Mouse (Mus musculus) heart, embryonic 10.5 days (tissue): ENCODE results near the gene Tet1. TPM values are rescaled to one million over a fixed set of nuclear protein-coding genes. Genes with fewer than 3 reads are reported as not detected.
A peak's percentile ranks its signal among the peaks of the same experiment; 100 is the strongest.
"Not testable (repeated sequence)": the region's sequence is repeated elsewhere in the genome, so short reads cannot be mapped to it uniquely, and the experiment has no call there.

Source experiments
- DNase-seq: peaks from one replicate; pipeline ENCODE4 v3.0.0-alpha.2; 2017; ENCODE audit warnings: low spot score
- H3K27ac ChIP-seq: fragments of 300-500 bp; sonication (generic); 2 replicates; pipeline ENCODE4 v1.5.1; 2016; ENCODE audit warnings: mild to moderate bottlenecking
- H3K27me3 ChIP-seq: fragments of 300-500 bp; sonication (generic); 2 replicates; pipeline ENCODE4 v1.6.1; 2016; ENCODE audit warnings: mild to moderate bottlenecking; ENCODE audit not compliant: poor library complexity, insufficient read depth, severe bottlenecking
- H3K36me3 ChIP-seq: fragments of 300-500 bp; sonication (generic); 2 replicates; pipeline ENCODE4 v1.6.1; 2016; ENCODE audit warnings: mild to moderate bottlenecking, moderate library complexity
- H3K4me1 ChIP-seq: fragments of 300-500 bp; sonication (generic); 2 replicates; pipeline ENCODE4 v1.6.1; 2016; ENCODE audit warnings: mild to moderate bottlenecking
- H3K4me3 ChIP-seq: fragments of 300-500 bp; sonication (generic); 2 replicates; pipeline ENCODE4 v1.5.1; 2016; ENCODE audit warnings: mild to moderate bottlenecking, moderate library complexity
- H3K9me3 ChIP-seq: fragments of 300-500 bp; sonication (generic); 2 replicates; pipeline ENCODE4 v1.6.1; 2016; ENCODE audit warnings: mild to moderate bottlenecking, moderate library complexity
- WGBS: fragments of 180-500 bp; shearing (Covaris S2); methylation state at CpG from one replicate; pipeline ENCODE4 v1.1.7; 2016; 5-methylcytosine and 5-hydroxymethylcytosine counted together
- polyA plus RNA-seq: library from polyadenylated mRNA; unstranded; fragments of >200 nt; fragmentation: Nextera tagmentation; extraction: Ambion mirVana; gene quantifications from 2 replicates; pipeline ENCODE4 v1.2.1, GENCODE M21; 2016

Tet1 gene
- polyA plus RNA-seq, 1 experiment from 2014 or later, result 30.3 TPM

DNA sequence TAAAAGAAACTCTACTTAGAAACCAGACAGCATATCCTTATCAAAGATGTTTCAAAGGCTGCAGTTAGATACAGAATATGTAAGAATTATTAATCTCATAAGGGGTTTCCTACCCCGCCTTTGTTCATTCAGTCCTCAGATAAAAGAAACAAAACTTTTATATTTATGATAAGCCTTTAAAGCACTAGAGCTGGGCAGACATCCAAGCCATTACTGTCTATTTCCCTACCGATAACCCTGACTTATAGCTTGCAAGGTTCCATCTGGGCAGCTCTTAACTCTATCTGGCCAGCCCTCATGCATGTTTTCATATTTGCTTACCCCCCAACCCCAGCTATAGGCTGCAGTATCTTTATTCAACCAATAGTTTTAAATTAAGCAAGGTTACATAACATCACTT is 77.2 kb downstream of the Tet1 start:
- H3K27ac ChIP-seq, result no peak overlapping the region
- no peaks in the 10 kb centered on the region for H3K4me1 ChIP-seq
- DNase-seq, result no peak
- no peak overlapping the region for H3K4me3 ChIP-seq
- 83% methylated on average over 2 of the region's 2 CpGs for WGBS
- H3K36me3 ChIP-seq, result peaks cover 48% of the 10 kb centered on the region; the same call in 1 of the 2 replicates
- no peaks in the 10 kb centered on the region for H3K9me3 ChIP-seq
- H3K27me3 ChIP-seq, result no peaks in the 10 kb centered on the region

DNA sequence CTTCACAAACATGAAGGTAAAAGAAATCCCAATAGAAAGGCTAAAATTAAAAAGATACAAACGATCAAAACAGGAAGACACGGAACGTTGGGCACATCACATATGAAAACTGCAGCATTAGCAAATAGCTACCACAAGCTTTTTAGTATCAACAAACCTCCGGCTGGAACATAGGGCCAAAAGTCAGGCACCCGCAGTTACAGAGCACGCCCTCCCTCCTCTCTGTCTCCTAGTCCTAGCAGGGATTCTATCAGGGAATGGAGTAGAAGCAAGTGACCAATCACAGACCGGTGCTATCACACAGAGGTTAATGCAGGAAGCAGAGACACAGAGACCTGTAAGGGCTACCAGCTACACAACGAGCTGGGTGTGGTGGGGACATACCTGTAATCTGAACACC is 84.3 kb downstream of the Tet1 start:
- WGBS, result 85% methylated on average over 8 of the region's 8 CpGs
- peaks cover 39% of the 10 kb centered on the region for H3K36me3 ChIP-seq
- no peak for DNase-seq

DNA sequence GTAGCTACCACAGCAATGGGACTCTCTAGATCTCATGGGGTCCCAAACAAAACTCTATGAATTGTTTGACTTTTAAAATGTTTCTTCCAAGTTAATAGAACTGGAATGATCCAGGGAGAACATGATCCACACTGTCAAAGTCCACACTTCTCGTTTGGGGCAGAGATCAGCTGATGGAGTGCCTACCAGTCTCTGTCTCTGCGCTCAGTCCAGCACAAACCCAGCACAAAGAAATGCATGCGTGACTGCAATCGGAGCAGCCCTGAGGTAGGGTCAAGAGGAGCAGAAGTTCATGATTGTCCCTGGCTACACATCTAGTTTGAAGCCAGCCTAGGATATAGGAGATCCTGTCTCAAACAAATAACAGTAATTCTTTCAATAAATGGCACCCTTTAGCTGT is 85.4 kb downstream of the Tet1 start:
- no peak overlapping the region for H3K27ac ChIP-seq
- peaks cover 46% of the 10 kb centered on the region for H3K36me3 ChIP-seq
- no peaks in the 10 kb centered on the region for H3K9me3 ChIP-seq
- no peak overlapping the region for H3K4me3 ChIP-seq
- 85% methylated on average over 4 of the region's 4 CpGs for WGBS
- H3K4me1 ChIP-seq, result no peaks in the 10 kb centered on the region
- no peaks in the 10 kb centered on the region for H3K27me3 ChIP-seq
- no peak for DNase-seq

More for the DNA sequence above, 84.3 kb downstream of the Tet1 start:
- H3K4me1 ChIP-seq, result no peaks in the 10 kb centered on the region
- H3K9me3 ChIP-seq, result no peaks in the 10 kb centered on the region
- H3K27me3 ChIP-seq, result no peaks in the 10 kb centered on the region
- H3K27ac ChIP-seq, result no peak overlapping the region
- H3K4me3 ChIP-seq, result no peak overlapping the region

DNA sequence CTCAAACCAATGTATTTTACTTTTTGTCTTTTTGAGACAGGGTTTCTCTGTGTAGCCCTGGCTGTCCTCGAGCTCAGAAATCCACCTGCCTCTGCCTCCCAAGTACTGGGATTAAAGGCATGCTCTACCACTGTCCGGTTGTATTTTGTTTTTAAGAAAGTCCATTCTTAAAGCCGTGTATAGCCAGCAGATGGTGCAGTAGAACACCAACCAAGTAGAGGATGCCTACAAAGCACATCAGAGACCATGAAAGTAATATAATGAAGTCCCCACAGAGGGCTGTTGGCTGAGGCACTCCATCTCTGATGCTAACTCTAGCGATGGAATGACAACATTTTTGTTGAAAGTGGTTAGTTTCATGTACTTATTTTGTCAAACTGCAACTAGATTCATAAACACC is 98.8 kb downstream of the Tet1 start:
- H3K9me3 ChIP-seq, result no peaks in the 10 kb centered on the region
- no peaks in the 10 kb centered on the region for H3K27me3 ChIP-seq
- H3K4me3 ChIP-seq, result no peak overlapping the region
- 74% methylated on average over 4 of the region's 4 CpGs for WGBS
- no peak overlapping the region for H3K27ac ChIP-seq
- no peak for DNase-seq
- no peaks in the 10 kb centered on the region for H3K4me1 ChIP-seq
- peaks cover 31% of the 10 kb centered on the region for H3K36me3 ChIP-seq

DNA sequence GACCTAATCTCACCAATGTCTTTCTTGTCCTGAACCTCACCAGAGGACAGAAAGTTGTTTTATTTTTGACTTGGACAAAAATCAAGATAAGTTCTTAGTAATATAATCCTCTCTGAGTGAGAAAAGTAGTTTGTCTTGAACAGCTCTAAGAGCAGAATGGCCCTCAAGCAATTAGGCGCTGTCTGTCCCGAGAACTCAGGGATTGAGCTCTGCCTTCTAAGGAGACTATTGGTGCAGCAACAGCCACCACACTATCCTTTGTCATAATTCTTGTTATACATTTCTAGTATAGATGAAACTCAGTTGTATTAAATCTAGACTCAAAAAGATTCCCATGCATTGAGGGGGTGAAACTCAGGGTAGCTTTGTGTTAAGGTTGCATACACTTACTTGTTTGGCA is 100.0 kb downstream of the Tet1 start:
- no peaks in the 10 kb centered on the region for H3K9me3 ChIP-seq
- 93% methylated on average over 2 of the region's 2 CpGs for WGBS
- peaks cover 23% of the 10 kb centered on the region for H3K36me3 ChIP-seq
- DNase-seq, result no peak
- no peak overlapping the region for H3K4me3 ChIP-seq
- no peaks in the 10 kb centered on the region for H3K4me1 ChIP-seq
- H3K27ac ChIP-seq, result no peak overlapping the region
- H3K27me3 ChIP-seq, result no peaks in the 10 kb centered on the region

DNA sequence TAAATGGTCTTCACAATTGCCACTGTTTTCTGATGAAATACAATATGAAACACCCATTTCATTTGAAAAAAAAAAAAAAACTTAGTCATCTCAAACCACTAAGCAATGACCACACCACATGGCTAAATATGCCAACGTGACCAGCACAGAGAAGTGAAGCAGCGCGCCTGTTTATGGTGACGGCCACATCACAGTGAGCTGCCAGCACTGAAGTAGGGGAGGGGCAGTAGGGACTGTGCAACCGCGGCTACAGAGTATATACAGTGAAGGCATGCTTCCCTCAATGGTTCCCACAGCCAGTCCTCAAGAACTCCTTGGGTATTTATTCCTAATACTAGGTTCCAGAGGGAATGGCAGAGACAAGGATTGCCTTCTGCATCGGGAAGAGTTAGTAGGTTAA is 100.5 kb downstream of the Tet1 start:
- Histone ChIP-seq H3K27me3 (no peaks in the 10 kb centered on the region), H3K36me3 (peaks cover 19% of the 10 kb centered on the region), H3K9me3 (no peaks in the 10 kb centered on the region), H3K4me3 (no peak overlapping the region), H3K4me1 (no peaks in the 10 kb centered on the region), H3K27ac (no peak overlapping the region)
- 88% methylated on average over 7 of the region's 7 CpGs for WGBS
- DNase-seq, result no peak

DNA sequence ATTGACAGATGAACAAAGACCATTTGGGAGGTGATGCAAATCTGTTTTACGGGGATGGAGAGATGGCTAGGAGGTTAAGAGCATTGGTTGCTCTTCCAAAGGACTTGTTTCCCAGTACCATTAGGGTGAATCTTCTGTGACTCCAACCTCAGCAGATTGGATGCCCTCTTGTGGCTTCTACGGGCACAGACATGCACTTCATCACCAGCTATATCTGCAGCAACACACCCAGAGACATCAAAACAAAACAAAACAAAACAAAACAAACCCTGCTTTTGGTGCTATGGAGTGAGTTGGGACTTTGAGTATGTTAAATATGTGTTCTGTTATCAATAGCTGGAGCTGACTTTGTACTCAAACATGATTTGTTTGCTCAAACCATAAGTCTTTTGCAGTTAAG is 104.7 kb downstream of the Tet1 start:
- DNase-seq, result no peak
- Histone ChIP-seq H3K36me3 (peaks cover 5% of the 10 kb centered on the region; the same call in 1 of the 2 replicates), H3K4me1 (no peaks in the 10 kb centered on the region), H3K27ac (no peak overlapping the region), H3K27me3 (no peaks in the 10 kb centered on the region), H3K9me3 (no peaks in the 10 kb centered on the region), H3K4me3 (no peak overlapping the region)
- WGBS, result 82% methylated on average over 2 of the region's 2 CpGs

DNA sequence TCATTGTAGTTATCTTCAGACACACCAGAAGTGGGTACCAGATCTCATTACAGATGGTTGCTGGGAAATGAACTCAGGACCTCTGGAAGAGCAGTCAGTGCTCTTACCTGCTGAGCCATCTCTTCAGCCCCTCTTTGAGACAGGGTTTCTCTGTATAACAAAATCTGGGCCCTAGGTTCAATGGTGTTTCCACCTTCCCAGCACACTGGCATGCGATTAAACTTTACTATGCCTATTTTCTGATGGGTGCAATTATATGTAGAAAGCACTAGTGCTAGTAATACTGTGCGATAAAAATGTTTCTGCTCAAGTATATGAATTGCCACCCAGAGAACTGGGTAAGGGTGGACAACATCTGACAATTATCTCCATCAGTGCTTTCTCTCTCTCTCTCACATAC is 105.5 kb downstream of the Tet1 start:
- no peak overlapping the region for H3K27ac ChIP-seq

DNA sequence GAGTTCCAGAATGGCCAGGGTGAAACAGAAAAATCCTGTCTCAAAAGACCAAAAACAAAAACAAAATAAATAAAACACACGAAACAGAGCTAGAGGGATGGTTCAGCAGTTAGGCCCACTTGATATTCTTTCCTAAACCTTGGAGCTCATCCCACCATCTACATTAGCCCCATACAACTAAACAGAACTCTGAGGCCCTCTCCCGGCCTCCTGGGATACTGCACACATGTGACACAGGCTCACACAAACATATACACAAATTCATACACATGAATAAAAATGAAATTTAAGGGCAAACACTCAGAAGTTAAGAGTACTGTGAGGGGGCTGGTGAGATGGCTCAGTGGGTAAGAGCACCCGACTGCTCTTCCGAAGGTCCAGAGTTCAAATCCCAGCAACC is 114.6 kb downstream of the Tet1 start:
- WGBS, result 95% methylated on average over 4 of the region's 4 CpGs

More for the DNA sequence above, 105.5 kb downstream of the Tet1 start:
- Histone ChIP-seq H3K4me1 (no peaks in the 10 kb centered on the region), H3K4me3 (no peak overlapping the region), H3K36me3 (peaks cover 5% of the 10 kb centered on the region; the same call in 1 of the 2 replicates), H3K9me3 (no peaks in the 10 kb centered on the region), H3K27me3 (no peaks in the 10 kb centered on the region)
- 92% methylated on average over 2 of the region's 2 CpGs for WGBS
- DNase-seq, result no peak

DNA sequence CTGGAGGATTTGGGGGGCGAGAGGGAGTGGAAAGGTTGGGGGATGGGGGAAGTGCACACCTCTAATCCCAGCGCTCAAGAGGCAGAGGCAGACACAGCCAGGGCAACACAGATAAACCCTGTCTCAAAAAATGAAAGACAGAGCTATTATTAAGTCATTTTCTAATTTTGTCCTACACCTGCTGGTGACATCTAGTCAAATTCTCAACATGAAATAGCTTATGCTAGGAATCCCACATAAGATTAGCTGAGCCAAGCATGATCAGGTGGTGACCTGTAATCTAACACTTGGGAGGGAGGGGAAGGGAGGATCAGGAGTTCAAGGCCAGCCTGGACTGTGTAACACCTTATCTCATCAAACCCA is 115.7 kb downstream of the Tet1 start:
- Histone ChIP-seq H3K27ac (peak overlapping the region; percentile 98), H3K27me3 (no peaks in the 10 kb centered on the region), H3K4me3 (peak overlapping the region; percentile 97), H3K9me3 (no peaks in the 10 kb centered on the region), H3K36me3 (peaks cover 27% of the 10 kb centered on the region), H3K4me1 (peaks cover 6% of the 10 kb centered on the region; the same call in 1 of the 2 replicates)
- 19% methylated on average over 2 of the region's 2 CpGs for WGBS
- DNase-seq, result no peak

More for the DNA sequence above, 114.6 kb downstream of the Tet1 start:
- H3K27ac ChIP-seq, result no peak overlapping the region
- no peaks in the 10 kb centered on the region for H3K27me3 ChIP-seq
- no peak for DNase-seq
- no peaks in the 10 kb centered on the region for H3K9me3 ChIP-seq
- H3K36me3 ChIP-seq, result peaks cover 15% of the 10 kb centered on the region
- H3K4me1 ChIP-seq, result peaks cover 6% of the 10 kb centered on the region; the same call in 1 of the 2 replicates
- no peak overlapping the region for H3K4me3 ChIP-seq

DNA sequence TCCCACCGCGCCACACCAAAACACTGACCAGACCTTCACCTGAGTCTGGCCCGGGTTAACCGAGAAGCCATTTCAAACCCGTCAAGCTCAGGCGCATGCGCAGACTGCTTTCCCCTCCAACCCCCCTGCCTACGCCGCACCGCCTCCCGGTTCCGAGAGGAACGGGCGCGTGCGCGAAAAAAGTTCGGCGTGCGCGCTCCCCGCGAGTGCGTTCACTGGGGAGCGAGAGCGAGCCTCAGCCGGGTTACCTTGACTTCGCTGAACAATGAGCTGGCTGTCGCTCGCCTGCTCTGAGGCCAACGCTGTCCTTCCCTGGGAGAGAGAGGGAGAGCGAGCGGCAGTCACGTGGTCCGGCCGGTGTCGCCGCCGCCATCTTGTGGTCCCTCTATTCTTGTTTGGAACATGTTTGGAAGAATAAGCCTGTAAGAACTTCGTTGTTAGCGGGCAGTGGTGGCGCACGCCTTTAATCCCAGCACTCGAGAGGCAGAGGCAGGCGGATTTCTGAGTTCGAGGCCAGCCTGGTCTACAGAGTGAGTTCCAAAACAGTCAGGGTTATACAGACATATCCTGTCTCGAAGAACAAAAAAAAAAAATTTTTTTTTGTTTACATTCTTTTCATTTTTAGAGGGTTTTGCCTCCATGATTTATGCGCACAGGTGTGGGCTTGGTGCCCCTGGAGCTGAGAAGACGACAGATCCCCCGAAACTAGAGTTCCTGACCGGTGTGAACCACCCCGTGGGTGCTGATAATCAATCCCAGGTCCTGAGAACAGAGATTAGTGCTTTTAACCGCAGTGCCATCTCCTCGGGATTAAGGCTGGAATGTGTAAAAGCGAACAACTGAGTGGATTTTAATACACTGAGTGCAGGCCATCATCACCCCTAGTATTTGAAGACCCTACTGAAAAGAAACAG is 116.4 kb downstream of the Tet1 start, which contains the start of gene Ccar1:
Gene Ccar1 (minus strand): TSS at position 110 of the 914 bp plus-strand sequence.
- Histone ChIP-seq H3K27me3 (no peaks in the 10 kb centered on the region), H3K27ac (peak within 1 kb of the TSS; percentile 98), H3K4me3 (peak within 1 kb of the TSS; percentile 97), H3K9me3 (no peaks in the 10 kb centered on the region), H3K4me1 (peaks cover 6% of the 10 kb centered on the region; the same call in 1 of the 2 replicates), H3K36me3 (peaks cover 33% of the 10 kb centered on the region)
- 2% methylated on average over 55 of the region's 55 CpGs for WGBS
- peak; percentile 98 for DNase-seq

DNA sequence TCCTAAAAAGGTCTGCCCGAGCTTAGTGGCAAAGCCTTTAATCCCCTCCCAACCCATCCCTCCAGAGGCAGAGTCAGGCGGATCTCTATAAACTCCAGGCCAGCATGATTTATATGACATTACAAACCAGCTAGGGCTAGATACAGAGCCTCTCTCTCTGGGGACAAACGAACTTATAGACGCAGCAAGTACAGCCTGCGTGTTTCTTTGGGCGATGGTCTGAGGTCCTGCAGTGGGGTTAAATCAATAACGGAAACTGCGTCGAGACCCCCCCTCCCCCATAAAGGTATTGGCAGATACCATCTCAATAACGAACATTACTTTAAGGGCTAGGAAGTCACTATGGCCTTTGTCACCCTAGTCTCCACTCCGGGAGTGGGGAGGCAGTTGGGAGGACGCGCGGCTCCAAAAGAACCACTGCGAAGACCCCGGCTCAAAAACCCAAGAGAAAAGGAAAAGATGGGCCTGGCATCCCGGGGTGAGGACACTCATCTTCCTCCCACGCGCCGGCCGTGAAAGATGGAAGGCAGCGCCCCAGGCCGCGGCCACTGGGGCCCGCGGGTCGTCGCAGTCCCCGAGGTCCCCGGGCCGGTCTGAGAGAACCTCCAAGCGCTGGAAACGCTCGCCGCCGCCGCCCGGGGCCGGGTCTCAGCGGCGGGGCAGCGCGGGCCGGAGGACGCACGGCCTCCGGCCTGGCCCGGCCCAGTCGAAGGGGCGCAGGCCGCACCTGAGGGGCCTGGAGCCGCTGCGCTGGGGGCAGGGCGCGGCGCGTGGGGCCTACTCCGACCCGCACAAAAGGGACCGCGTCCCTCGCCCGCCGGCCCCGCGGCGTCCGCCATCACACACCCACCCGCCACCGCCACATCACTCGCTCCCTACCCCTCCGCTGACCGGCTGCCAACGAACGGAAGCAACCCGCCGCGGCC is 117.3 kb downstream of the Tet1 start:
- no peak for DNase-seq
- Histone ChIP-seq H3K4me1 (peaks cover 6% of the 10 kb centered on the region; the same call in 1 of the 2 replicates), H3K4me3 (peak overlapping the region; percentile 97), H3K36me3 (peaks cover 42% of the 10 kb centered on the region), H3K27ac (peak overlapping the region; percentile 98), H3K9me3 (no peaks in the 10 kb centered on the region), H3K27me3 (no peaks in the 10 kb centered on the region)
- WGBS, result 1% methylated on average over 78 of the region's 78 CpGs

DNA sequence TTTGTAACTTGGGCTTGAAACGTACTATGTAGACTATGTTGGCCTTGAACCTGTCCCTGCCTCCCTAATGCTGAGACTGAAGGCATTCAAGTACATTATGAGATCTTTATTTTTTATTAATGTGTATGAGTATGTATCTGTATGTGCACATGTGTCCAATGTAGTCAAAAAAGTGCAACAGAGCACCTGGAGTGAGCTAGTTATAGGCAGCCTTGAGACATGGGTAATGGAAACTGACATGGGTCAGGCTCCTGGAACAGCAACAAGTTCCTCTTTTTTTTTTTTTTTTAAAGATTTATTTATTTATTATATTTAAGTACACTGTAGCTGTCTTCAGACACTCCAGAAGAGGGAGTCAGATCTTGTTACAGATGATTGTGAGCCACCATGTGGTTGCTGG is 127.0 kb downstream of the Tet1 start:
- H3K9me3 ChIP-seq, H3K4me3 ChIP-seq, H3K27me3 ChIP-seq, H3K4me1 ChIP-seq, DNase-seq, H3K27ac ChIP-seq: not testable (repeated sequence)
- WGBS, result 79% methylated on average over 1 of the region's 1 CpGs
- H3K36me3 ChIP-seq, result peaks cover 98% of the 10 kb centered on the region
